Mouse (Mus musculus) brain, embryonic 14.5 days (tissue): ENCODE results near the gene Vangl1.

Experiments
- CTCF ChIP-seq: fragments of 200-500 bp; IDR thresholded peaks from 2 replicates; pipeline ENCODE4 v1.5.1; 2012; ENCODE audit warnings: inconsistent platforms, mild to moderate bottlenecking, moderate library complexity, borderline replicate concordance; ENCODE audit not compliant: insufficient read depth, insufficient read length; ENCODE audit errors: extremely low read depth
- POLR2A ChIP-seq: fragments of 200-500 bp; IDR thresholded peaks from 2 replicates; pipeline ENCODE4 v1.6.1; 2012; ENCODE audit warnings: mild to moderate bottlenecking, inconsistent platforms, borderline replicate concordance; ENCODE audit not compliant: poor library complexity, insufficient read depth, insufficient read length, severe bottlenecking; ENCODE audit errors: extremely low read depth

GRCm38 (mm10) chr3:102250873-102251272 lies 46.4 kb upstream of the Vangl1 start:
- TF ChIP-seq POLR2A (no peak), CTCF (no peak)
